Mouse (Mus musculus) lung, adult 2 months (tissue): ENCODE measurements around the gene Sumo3.

ENCODE experiments used
- CTCF ChIP-seq: fragments of 200-500 bp; IDR thresholded peaks from 2 replicates; pipeline ENCODE4 v1.5.1; 2011; ENCODE audit warnings: mild to moderate bottlenecking, low read length, control low read depth; ENCODE audit not compliant: insufficient read depth
- POLR2A ChIP-seq: fragments of 200-500 bp; IDR thresholded peaks from 2 replicates; pipeline ENCODE4 v1.6.1; 2011; ENCODE audit warnings: low read depth, mild to moderate bottlenecking, control low read depth, low read length, borderline replicate concordance; ENCODE audit errors: extremely low read depth

GRCm38 (mm10) chr10:77647461-77647860 lies 41.6 kb downstream of the Sumo3 start:
- no peak for TF ChIP-seq POLR2A
- no peak for TF ChIP-seq CTCF
